Mouse (Mus musculus) hindlimb bud, embryonic 11.5 days (tissue): ENCODE measurements at regions not wholly inside any gene's neighbourhood (a gene's known extent, or its start where the extent isn't known, plus 50 kb on each side); places are given as distances from the start of the nearest gene placed in this dataset.

Source experiments
- DNase-seq: peaks from one replicate; pipeline ENCODE4 v3.0.0-alpha.2; 2012; ENCODE audit warnings: low read depth, low spot score; ENCODE audit errors: extremely low spot score

DNA sequence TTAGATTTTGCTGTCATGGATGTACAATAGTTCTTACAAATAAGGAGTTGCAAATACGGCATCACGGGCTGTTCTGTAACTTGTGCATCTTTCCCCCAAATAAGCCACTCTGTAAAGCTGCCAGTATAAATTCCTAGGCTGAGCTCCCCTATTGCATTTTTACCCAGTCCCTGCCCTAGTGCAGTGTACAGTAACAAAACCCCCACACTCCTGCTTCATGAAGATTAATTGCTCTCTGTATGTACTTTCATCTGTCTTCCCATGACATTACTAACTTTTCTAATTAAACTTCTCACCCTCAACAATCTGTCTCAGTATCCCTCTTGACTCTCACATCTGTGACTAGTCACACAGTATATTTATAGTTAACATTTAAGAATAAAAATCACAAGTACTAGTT, 73.4 kb downstream of the Tm4sf1 start:
- DNase-seq: no peak

DNA sequence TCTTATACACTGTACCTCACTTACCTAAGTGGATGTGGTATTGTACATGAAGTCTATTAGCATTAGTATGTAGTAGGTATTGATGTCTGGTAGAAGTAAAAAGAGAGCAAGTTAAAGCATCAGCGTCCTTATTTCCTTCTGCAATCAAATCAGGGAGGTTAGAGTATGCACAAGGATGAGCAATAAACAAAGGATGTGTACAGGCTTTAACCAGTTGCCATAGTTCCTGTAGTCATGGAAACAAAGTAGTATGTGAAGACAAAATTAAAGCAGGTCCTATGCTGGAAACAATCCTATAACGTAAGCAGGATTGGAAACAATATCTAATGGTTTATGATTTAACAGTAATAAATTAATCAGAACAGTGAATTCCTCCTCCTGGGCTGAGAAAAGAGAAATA, 78.0 kb downstream of the Tm4sf1 start:
- no peak for DNase-seq

DNA sequence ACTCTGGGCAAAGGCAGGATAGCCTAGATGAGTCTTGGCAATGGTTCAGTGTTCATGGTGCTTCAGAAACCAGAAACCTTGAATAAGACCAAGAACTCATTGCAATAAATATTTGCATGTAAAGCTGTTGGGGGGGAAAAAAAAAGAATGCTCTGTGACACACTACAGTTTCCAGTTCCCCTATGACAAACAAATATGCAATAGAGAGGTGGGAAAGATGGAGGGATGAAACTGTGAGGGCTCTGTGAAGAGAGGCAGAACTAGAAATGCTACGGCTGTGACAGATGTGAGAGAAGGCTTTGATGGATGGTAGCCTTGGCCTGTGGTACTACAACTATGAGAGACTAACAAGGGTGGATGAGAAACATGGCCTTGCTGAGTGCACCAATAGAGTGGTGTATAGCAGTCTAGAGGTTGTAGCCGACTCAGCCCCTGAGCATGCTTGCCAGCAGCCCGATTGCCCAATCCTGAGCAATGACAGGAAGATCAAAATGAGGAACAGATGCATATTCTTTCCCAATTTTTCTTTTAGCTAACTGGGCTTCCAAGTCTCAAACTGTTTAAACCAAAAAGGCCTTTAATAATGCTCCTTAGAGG, 79.4 kb downstream of the Tm4sf1 start:
- no peak for DNase-seq

DNA sequence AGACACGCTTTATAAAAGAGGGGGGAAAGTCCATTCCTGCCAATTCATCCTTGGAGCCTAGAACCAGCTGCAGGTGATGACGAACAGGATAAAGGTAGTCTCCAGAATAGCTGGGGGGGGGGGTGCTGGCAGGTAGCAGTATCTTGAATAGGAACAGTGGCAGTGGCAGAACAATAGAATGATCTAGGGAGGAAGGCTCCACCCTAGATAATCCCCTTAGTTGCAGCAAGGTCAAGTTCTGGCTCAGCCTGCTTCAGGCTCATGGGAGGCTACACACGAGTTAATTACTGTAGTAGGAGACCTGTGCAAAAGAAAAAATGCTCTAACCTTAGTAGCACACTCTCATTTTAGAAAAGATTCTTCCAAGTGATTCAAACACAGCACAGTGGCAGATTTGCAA, 83.4 kb downstream of the Tm4sf1 start:
- no peak for DNase-seq

DNA sequence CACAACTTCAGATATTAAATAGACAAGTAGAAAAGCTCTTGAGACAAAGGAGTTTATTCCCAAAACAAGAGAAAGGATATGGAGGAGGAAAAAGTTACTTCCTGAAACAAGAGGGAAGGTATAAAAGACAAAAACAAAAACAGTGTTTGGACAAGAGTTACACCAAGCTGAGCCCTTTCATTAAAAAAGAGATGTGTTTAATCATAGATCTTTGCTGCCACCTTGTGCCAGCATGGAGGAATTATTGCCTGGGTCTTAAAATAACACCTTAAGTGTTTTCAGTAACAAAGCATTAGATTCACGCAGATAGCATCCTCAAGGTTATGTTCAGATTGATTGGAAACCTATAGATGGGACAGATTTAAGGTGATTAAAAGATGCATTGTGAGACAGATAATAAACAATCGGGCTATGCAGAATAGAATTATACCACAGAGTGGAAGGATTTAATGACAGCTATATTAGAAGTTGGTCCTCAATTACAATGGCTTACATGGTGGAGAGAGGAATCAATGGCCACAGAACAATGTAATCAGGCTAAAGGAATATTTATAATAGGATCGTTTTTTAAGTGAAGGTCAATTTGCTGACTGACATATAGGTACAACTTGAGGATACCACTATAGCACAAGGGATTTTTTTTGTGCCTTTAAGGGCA, 97.6 kb downstream of the Tm4sf1 start:
- peak; percentile 71 for DNase-seq

DNA sequence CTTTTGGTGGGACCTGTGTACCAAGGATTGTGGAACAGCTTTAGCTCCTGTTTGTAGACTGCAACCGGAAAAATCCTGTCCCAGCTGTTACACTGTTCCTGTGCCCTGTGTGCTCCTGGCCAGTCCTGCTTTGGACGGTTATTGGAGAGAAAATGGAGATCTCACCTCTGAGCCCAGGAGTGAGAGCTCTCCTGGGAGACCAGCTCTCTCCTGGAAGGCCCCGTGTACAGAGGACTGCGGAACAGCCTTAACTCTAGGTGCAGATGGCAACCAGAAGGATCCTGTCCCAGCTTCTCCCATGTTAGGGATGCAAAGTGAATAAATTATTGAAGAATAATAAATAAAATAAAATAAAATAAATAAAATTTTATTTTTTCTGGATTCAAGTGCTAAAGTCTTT, 98.4 kb downstream of the Tm4sf1 start:
- no peak for DNase-seq

DNA sequence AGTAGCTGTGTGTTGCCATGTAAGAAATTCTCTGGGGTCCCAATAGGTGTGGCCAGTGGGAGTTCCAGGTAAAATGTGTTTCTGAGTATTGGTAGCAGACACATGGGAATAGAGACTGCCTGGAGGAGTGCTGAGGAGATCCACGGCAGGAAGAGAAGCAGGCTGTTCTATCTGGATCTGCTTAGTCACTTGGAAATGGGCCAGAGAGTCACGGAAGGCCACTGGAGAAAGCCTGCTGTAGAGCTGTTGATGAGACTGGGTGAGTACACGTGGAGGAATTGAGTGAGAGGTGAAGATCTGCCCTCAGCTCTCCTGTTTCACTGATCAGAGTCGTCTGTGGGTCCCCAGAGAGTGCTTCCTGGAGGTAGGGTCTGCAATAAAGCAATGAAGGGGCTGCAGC, 120.2 kb downstream of the Tm4sf1 start:
- no peak for DNase-seq

DNA sequence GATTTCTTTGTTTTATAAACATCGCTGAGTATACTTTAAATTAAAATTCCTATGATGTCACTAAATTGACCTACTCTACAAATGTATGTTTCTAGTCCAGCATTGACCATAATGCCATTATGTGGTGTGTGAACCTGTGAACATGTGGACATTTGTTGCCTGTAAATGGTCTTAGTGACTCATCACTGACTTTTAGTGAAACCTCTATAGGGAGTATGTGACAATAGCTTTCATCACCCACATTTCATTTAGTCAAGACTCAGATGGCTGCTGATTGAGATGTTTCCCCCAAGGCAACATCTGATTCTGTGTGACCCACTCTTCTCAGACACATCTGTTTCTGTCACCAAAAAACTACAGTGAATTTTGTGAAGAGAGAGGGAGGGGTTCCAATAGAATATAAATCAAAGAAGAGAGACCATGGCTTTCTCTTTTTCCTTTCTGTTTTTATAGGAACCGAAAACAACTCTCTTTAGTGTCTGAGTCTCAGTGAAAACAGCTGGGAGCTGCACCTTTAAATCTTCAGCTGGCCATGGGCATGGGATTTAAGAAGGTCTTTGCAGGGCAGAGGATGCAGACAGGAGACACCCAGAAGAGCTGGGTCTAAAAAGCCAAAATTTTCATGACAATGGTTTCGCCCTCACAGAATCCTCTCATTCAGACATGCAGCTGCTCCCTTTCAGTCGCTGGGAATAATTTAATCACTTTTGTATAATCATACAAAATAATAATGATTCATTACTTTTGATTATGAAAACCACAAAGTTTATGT, 148.4 kb downstream of the Tm4sf1 start:
- DNase-seq: no peak

DNA sequence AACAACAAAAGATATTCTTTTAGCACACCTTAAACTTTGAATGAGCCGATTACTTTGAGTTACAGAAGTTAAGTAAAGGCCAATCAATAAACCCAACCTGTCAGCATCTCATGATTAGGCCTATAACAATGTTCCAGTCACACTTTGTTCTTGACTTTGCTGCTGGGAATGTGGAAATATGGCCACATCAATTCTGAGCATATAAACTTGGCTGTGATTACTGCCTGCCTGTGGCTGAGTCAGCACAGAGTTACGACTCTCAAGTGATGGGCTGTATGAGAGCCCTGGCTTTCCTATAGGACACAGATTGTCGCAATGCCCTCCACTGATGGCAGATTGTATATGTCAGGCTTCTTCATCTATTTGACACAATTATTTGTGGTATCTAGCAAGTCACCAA, 152.6 kb downstream of the Tm4sf1 start:
- DNase-seq: no peak

DNA sequence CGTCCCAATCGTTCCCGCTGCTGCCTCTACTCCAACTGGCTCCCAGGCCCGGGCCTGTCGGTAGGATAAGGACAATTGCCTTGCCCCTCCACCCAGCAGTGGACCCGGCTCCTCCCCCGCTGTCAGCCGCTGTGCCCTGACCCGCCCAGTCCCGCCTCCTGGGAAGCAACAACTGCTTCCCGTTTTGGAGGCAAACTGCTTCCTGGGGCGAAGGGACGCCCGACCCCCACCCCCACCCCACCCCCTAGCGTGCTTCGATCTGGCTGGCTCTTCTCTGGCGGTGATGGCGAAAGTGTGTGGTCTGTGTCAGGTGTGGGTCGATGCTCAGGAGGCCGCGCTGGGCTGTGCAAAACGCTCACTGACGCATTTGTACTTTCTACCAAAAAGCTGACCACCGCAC, 164.9 kb downstream of the Tm4sf1 start:
- no peak for DNase-seq

DNA sequence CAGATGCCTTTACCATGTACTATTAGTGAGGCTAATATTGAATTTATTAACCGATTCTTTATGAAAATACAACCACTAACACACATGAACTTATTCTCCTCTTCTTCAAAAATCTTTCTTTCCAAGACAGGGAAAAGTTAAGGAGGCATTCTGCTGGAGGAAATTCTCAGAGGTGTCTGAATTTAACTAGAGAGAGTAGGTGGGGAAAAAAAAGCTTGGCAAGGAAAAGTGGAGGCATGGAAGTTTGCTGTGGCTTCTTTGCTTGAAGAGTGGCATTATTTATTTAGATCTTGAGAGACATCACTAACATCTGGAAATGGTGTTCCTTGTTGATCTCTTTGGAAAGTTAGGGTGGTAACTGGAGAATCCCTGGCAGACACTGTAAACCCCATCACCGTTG, 173.2 kb downstream of the Tm4sf1 start:
- no peak for DNase-seq

DNA sequence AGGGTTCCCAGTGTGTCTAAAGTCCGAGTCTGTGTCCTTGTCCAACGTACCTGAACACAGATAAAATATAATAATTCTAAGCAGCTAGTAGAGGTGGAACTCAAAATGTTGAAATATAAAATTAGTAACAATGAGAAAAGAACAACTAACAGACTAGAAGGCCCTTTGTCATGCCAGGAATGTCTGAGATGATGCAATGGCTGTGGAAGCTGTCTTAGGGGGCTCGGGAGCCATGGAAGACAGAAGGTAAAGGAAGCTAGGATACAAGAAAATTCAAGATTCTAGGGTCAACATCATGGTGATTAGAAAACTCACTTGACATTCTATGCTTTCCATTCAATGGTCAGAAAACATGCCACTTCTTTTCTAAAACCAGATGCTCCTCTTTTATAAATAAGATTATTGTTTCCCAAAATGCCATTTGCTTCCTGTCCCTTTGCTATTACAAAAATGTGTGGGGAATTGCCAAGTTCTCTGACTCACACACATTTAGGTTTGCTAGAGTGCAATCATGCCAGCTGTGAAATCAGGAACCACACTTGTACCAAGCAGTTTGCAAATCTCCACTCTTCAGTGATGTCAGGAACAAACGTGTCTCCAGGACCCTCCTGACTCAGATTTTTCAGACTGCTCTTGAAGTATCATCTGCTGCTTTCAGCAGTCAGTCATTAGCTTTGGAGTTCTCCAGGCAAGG, 175.8 kb downstream of the Tm4sf1 start:
- DNase-seq: no peak

DNA sequence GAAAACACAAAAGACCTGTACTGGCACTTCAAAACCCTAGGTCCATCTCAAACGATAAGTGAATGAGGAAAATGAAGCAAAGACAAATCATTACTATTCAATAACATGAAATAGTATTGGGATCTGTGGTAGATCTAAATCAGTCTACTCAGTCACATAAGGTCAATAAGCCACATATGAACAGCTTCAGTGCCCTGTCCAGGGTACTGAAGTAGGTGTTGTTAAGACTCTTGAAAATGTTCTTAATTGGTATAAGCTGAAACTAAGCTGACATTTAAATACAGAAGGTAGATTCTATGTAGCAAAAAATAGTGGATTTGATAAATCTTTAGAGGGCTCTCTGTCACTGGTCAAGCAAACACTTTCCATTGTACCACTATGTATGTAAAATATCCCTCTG, 183.8 kb downstream of the Tm4sf1 start:
- peak; percentile 26 for DNase-seq

DNA sequence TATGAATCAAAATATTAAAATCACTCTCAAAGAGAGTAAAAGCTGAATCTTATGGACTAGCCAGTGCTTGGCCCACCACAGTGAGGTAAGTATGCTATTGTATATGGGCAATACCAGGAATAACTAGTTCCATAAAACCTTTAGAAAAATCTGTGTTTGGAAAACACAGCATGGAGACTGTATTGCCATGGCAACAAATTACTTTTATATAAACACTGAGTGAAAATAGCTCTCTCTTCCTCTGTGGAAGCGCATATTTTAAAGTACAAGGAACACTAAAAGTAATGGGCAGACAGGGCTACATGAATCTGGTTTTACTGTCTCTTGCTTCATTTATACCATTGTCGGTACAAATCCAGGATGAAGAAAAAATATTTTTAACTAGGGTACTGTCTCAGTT, 199.5 kb downstream of the Tm4sf1 start:
- no peak for DNase-seq

DNA sequence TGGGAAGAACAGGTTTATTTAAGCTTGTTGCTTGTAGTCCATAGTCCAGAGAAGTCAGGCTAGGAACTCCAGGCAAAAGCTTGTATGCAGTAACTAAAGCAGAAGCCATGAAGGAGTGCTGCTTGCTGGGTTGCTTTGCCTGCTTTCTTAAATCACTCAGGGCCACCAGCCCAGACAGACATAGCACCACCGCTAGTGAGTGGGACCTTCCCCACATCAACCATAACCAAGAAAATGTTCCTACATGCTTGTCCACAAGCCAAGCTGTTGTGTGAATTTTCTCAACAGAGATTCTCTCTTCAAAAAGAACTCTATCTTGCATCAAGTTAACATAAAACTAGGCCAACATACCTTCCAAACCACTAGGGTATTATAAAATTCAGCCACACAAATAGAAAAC, 201.3 kb downstream of the Tm4sf1 start:
- DNase-seq: no peak

DNA sequence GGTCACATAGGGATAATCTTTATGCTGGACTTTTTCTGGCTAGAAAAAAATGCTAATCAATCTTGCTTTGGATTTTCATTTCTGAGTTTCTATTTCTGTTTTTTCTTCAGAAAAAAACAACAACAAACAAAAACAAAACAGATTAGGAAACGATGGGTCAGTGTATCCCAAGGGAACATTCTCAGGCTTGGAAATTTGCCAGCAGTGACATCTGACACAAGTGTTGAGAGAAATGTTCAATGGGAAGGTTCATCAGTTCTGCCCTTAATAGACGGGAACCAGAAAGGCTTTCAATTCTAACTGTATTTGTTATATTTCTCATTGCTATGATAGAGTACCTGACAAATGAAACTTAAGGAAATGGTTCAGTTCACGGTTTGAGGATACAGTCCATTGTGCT, 206.9 kb downstream of the Tm4sf1 start:
- no peak for DNase-seq

DNA sequence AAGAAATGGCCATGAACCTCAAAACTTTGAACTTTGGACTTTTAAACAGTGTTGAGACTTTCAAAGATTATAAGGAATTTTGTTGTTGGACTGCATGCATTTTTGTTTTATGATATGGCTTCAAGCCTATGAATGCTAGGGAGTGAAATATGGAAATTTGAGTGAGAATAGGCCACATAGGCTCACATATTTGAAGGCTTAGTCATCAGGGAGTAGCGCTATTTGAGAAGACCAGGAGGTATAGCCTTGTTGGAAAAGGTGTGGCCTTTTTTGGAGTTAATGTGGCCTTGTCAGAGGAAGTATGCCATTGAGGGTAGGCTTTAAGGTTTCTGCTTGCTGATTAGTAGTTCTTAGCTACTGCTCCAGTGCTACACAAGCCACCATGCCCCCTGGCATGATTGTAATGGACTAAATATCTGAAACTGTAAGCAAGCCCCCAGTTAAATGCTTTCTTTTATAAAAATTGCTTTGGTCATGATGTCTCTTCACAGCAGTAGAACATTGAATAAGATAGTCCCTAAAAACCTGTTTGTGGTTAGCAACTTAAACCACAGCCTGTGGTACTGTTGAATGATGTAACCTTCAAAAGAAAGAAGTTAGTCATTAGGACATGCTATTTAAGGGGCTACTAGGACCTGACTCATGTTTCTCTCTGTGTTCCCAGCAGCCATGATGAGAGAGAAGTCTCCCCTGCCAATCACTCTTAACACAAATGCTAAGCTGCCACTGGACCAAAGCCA, 208.4 kb downstream of the Tm4sf1 start:
- DNase-seq: no peak

DNA sequence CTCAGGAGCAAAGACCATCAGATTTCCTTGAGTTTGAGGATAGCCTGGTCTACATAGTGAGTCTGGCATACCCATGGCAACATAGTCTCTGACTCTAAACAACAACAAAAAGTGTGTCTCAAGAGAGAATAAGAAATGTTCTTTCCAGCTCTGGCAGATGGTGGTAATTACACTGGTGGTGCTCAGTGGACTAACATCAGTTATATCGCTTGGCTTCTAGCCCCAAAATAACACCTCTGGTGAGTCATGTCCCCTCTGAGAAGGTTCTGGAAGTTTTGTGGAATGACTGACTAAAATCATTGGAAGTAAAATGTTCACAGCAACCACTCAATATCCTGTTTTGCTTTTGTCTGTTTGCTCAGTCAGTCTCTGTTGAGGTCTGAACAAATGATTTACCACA, 227.3 kb downstream of the Tm4sf1 start:
- DNase-seq: no peak

DNA sequence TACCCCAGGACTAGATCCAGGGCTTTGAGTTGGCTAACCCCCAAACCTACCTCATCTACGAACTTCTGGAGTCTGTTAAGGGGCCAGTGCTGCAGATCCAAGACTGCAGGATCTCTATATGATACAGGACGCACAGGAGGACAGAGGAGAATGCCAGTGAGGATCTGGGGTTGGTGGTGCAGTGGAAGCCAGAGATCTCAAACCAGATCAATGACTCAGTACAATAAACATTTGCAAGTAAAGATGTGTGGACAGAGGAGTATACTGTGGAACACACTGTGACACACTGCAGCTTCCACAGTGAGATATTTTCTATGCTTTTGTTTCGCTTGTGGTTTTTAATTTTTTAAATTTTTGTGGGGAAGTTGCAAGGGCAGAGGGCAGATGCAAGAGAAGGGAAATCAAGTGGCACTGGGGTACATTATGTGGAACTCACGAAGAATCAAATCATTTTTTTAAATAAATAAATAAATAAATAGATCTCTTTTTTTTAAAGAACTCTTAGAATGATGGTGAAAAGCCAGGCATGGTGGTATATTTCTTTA, 227.8 kb downstream of the Tm4sf1 start:
- DNase-seq: no peak

DNA sequence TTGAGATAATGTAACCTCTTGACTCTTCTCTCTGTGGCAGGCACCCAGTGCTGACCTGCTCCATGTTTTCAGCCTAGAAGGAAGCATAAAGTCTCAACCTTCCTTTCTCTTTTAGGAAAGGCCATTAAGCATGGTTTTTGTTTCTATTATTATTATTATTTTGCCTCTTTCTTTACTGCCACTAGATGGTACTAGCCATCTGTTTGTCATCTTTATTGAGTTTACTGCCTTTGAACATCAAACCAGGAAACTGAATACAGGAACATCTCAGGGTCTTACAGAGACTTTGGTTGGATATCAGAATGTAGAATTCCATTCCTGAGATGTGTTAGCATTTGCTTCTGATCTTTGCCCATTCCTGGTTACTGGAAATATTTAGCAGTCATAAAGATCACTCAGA, 268.8 kb downstream of the Tm4sf1 start:
- no peak for DNase-seq

DNA sequence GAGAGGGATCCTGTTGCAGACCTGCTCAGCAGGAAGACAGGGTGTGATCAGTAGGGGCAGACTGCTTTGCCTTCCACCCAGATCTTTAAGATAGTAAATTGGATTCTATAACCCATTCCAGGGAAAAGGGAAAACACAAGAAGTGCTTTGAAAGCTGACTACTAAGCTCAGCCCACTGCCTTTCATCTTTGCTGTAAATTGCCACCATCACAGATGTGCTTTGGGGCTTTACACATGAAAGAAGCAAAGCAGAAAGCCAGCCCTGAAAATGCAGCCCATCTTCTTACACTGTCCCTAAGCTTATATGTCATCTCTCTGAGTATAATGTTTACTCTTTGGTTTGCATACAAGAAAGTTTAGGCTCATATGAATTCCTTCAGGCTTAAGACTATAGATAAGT, 283.6 kb downstream of the Tm4sf1 start:
- no peak for DNase-seq
